ENCODE assay signal across 31 mouse cellular contexts in genomic region chr5:151410006-151410405, GRCm38 (mm10). TPM values are rescaled to one million over a fixed set of nuclear protein-coding genes. Genes with fewer than 3 reads are reported as not detected.
DNase-seq lines count a peak whose midpoint lies in the region; ATAC-seq and TF ChIP-seq lines count a peak whose summit lies in the region.
"Had no signal": no experiment of that assay in that cellular context is flagged by ENCODE, and none has a peak within 500 bp of the region (broad histone marks: within the 10 kb centered on the region; RNA-seq: fewer than 3 reads in every experiment).

No protein-coding gene starts in this region.

- peak overlapping the region; percentile 8; the same call in 1 of the 2 replicates for H3K4me3 ChIP-seq in liver, adult 2 months (ENCODE audit: insufficient read depth, low read depth, low read length)
- no peak overlapping the region for H3K4me3 ChIP-seq in liver, embryonic 12.5 days
- H3K4me3 ChIP-seq in MEL (ENCODE audit: control insufficient read depth in 1 of 2, insufficient read depth in 1 of 2, low read depth in 2 of 2, low read length in 2 of 2), result no peak overlapping the region
- no peak overlapping the region for H3K4me3 ChIP-seq in liver, embryonic 16.5 days (ENCODE audit: low read depth, low read length)
- H3K4me3 ChIP-seq in small intestine, adult 2 months (ENCODE audit: low read depth, low read length), result no peak overlapping the region
- H3K4me3 ChIP-seq: embryonic facial prominence, embryonic 15.5 days; forebrain, embryonic 15.5 days; heart, adult 2 months; hindbrain, embryonic 12.5 days; limb, embryonic 13.5 days; midbrain, embryonic 13.5 days had no signal

- H3K27ac ChIP-seq in liver, adult 2 months (replicated peaks; ENCODE audit: insufficient read depth, low read depth, low read length), result peak overlapping the region; percentile 100
- no peak overlapping the region for H3K27ac ChIP-seq in liver, embryonic 12.5 days
- no peak overlapping the region for H3K27ac ChIP-seq in MEL (ENCODE audit: control insufficient read depth, low read depth, low read length)
- H3K27ac ChIP-seq in liver, embryonic 16.5 days (ENCODE audit: low read length), result peak overlapping the region; percentile 77
- peak overlapping the region; percentile 26; the same call in 1 of the 2 replicates for H3K27ac ChIP-seq in small intestine, adult 2 months (ENCODE audit: insufficient read depth, low read depth, low read length)
- H3K27ac ChIP-seq: embryonic facial prominence, embryonic 15.5 days; heart, adult 2 months; limb, embryonic 13.5 days had no signal

- no peak for TF ChIP-seq EP300 in MEL (IDR thresholded peaks at IDR 0.05; ENCODE audit: low read depth in 1 of 2, low read length in 2 of 2)

- H3K36me3 ChIP-seq in liver, adult 2 months (ENCODE audit: control insufficient read depth, insufficient read depth, low read length), result no peaks in the 10 kb centered on the region
- H3K36me3 ChIP-seq in liver, embryonic 12.5 days, result no peaks in the 10 kb centered on the region
- H3K36me3 ChIP-seq in MEL (ENCODE audit: control insufficient read depth in 1 of 2, insufficient read depth in 2 of 2, low read length in 2 of 2), result peaks cover 0 to 4% of the 10 kb centered on the region in 2 experiments; a peak in 2 of 4 replicates
- no peaks in the 10 kb centered on the region for H3K36me3 ChIP-seq in liver, embryonic 16.5 days (ENCODE audit: control insufficient read depth, insufficient read depth)
- no peaks in the 10 kb centered on the region for H3K36me3 ChIP-seq in small intestine, adult 2 months (ENCODE audit: control insufficient read depth, insufficient read depth, low read length)
- H3K36me3 ChIP-seq: embryonic facial prominence, embryonic 15.5 days; forebrain, embryonic 15.5 days; hindbrain, embryonic 12.5 days; limb, embryonic 13.5 days; midbrain, embryonic 13.5 days had no signal

- no peaks in the 10 kb centered on the region for H3K27me3 ChIP-seq in liver, adult 2 months (ENCODE audit: control insufficient read depth, insufficient read depth, low read length)
- no peaks in the 10 kb centered on the region for H3K27me3 ChIP-seq in liver, embryonic 12.5 days (replicated peaks)
- H3K27me3 ChIP-seq in MEL (ENCODE audit: control insufficient read depth in 1 of 2, insufficient read depth in 2 of 2, low read length in 2 of 2), result no peaks in the 10 kb centered on the region
- H3K27me3 ChIP-seq in liver, embryonic 16.5 days (ENCODE audit: control insufficient read depth, insufficient read depth, low read depth, low read length), result no peaks in the 10 kb centered on the region
- no peaks in the 10 kb centered on the region for H3K27me3 ChIP-seq in small intestine, adult 2 months (ENCODE audit: control insufficient read depth, insufficient read depth, low read length)
- H3K27me3 ChIP-seq: embryonic facial prominence, embryonic 15.5 days; hindbrain, embryonic 12.5 days; limb, embryonic 13.5 days; midbrain, embryonic 13.5 days had no signal

- H3K79me2 ChIP-seq in liver, adult 2 months (ENCODE audit: control insufficient read depth, insufficient read depth, low read length), result no peaks in the 10 kb centered on the region
- no peaks in the 10 kb centered on the region for H3K79me2 ChIP-seq in MEL (ENCODE audit: control insufficient read depth, insufficient read depth, low read length, poor library complexity)

- H3K4me2 ChIP-seq in liver, embryonic 12.5 days, result no peak overlapping the region
- no peak overlapping the region for H3K4me2 ChIP-seq in liver, embryonic 16.5 days (ENCODE audit: low read depth, low read length)
- H3K4me2 ChIP-seq: embryonic facial prominence, embryonic 15.5 days; forebrain, embryonic 15.5 days; hindbrain, embryonic 12.5 days; limb, embryonic 13.5 days; lung, embryonic 14.5 days; midbrain, embryonic 13.5 days had no signal

- peak; percentile 98 for DNase-seq in liver, adult 2 months (ENCODE audit: extremely low read depth, low read depth, low spot score)
- no peak for DNase-seq in MEL (ENCODE audit: low read depth, low spot score)
- DNase-seq in gastrocnemius, postnatal 36 days, result no peak
- DNase-seq in left cerebral cortex, postnatal 4 days, result no peak
- DNase-seq: adrenal gland, postnatal 36 days; cerebellum, adult 11 months; cerebellum, adult 9-11 months; gastrocnemius, postnatal 25 days; heart, adult 2 months; kidney, adult 2 months; kidney, postnatal 14 days; layer of hippocampus, postnatal 36 days; lung, embryonic 14.5 days; right cerebral cortex, postnatal 14 days; spleen, adult 18-20 months; thymus, adult 18-20 months; thymus, postnatal 36 days had no signal

- TF ChIP-seq RAD21 in MEL (IDR thresholded peaks at IDR 0.05; ENCODE audit: low read depth, low read length), result no peak

- no peaks in the 10 kb centered on the region for H3K9me3 ChIP-seq in liver, embryonic 12.5 days (replicated peaks)
- H3K9me3 ChIP-seq in MEL (replicated peaks; ENCODE audit: insufficient read depth, low read length), result no peaks in the 10 kb centered on the region
- H3K9me3 ChIP-seq in liver, embryonic 16.5 days (replicated peaks; ENCODE audit: control insufficient read depth, low read length), result no peaks in the 10 kb centered on the region
- H3K9me3 ChIP-seq: embryonic facial prominence, embryonic 15.5 days; forebrain, embryonic 15.5 days; hindbrain, embryonic 12.5 days; limb, embryonic 13.5 days; midbrain, embryonic 13.5 days had no signal

- no peak for ATAC-seq in liver, embryonic 12.5 days
- no peak for ATAC-seq in liver, embryonic 16.5 days (ENCODE audit: low read depth)
- ATAC-seq: CD4-positive, CD25-positive, alpha-beta regulatory T cell, adult 4 months had no signal

- intact Hi-C loops in gastrocnemius, postnatal 36 days (cut with DNase I), result no loop called here
- intact Hi-C loops in left cerebral cortex, postnatal 4 days (cut with DNase I), result no loop called here

- WGBS in liver, adult 2 months, result 20% methylated on average over 3 of the region's 3 CpGs
- WGBS in liver, embryonic 12.5 days (ENCODE audit: insufficient replicate concordance), result 63% methylated on average over 3 of the region's 3 CpGs
- WGBS in liver, embryonic 16.5 days (ENCODE audit: insufficient replicate concordance), result 57% methylated on average over 3 of the region's 3 CpGs
- 19% methylated on average over 3 of the region's 3 CpGs for WGBS in small intestine, adult 2 months

- peaks cover 22% of the 10 kb centered on the region for H3K4me1 ChIP-seq in liver, adult 2 months (ENCODE audit: control insufficient read depth, insufficient read depth, low read length)
- peaks cover 26% of the 10 kb centered on the region for H3K4me1 ChIP-seq in liver, embryonic 12.5 days
- H3K4me1 ChIP-seq in MEL (ENCODE audit: control insufficient read depth in 1 of 2, insufficient read depth in 2 of 2, low read length in 2 of 2), result peaks cover 6% of the 10 kb centered on the region in 2 experiments
- H3K4me1 ChIP-seq in liver, embryonic 16.5 days (ENCODE audit: control insufficient read depth, low read depth, low read length), result peaks cover 16% of the 10 kb centered on the region
- H3K4me1 ChIP-seq in small intestine, adult 2 months (ENCODE audit: control insufficient read depth, insufficient read depth, insufficient read length, low read length), result peaks cover 11% of the 10 kb centered on the region; the same call in 1 of the 2 replicates

- TF ChIP-seq POLR2A in liver, adult 2 months (IDR thresholded peaks at IDR 0.05; ENCODE audit: extremely low read depth, insufficient read depth, low read length), result no peak
- no peak for TF ChIP-seq POLR2A in MEL (IDR thresholded peaks at IDR 0.05; ENCODE audit: control insufficient read depth in 1 of 2, insufficient read depth in 1 of 2, low read depth in 1 of 2, low read length in 2 of 2, poor library complexity in 1 of 2)
- TF ChIP-seq POLR2A in small intestine, adult 2 months (IDR thresholded peaks at IDR 0.05; ENCODE audit: low read depth, low read length), result no peak

- H3K9ac ChIP-seq in liver, adult 2 months (ENCODE audit: low read depth, low read length), result no peak overlapping the region
- H3K9ac ChIP-seq in liver, embryonic 12.5 days, result no peak overlapping the region
- no peak overlapping the region for H3K9ac ChIP-seq in MEL (ENCODE audit: control insufficient read depth, low read depth, low read length, poor library complexity, severe bottlenecking)
- no peak overlapping the region for H3K9ac ChIP-seq in liver, embryonic 16.5 days (ENCODE audit: low read depth, low read length)
- H3K9ac ChIP-seq: embryonic facial prominence, embryonic 15.5 days; forebrain, embryonic 15.5 days; hindbrain, embryonic 12.5 days; limb, embryonic 13.5 days; lung, embryonic 14.5 days; midbrain, embryonic 13.5 days had no signal

- no peak for TF ChIP-seq CTCF in liver, adult 2 months (IDR thresholded peaks at IDR 0.05; ENCODE audit: low read depth, low read length)
- TF ChIP-seq CTCF in MEL (IDR thresholded peaks at IDR 0.05 in 2 of 3, conservative IDR thresholded peaks at IDR 0.05 in 1 of 3; ENCODE audit: control insufficient read depth in 1 of 3, insufficient read depth in 1 of 3, low read depth in 2 of 3, low read length in 3 of 3, poor library complexity in 1 of 3, severe bottlenecking in 1 of 3), result no peak
- no peak for TF ChIP-seq CTCF in small intestine, adult 2 months (IDR thresholded peaks at IDR 0.05; ENCODE audit: extremely low read depth, insufficient read length, insufficient replicate concordance, low read depth, low read length)

TF ChIP-seq in MEL, 35 proteins besides CTCF, POLR2A, EP300 and RAD21:
- TF ChIP-seq SIN3A (IDR thresholded peaks at IDR 0.05; ENCODE audit: low read length), result no peak
- no peak for TF ChIP-seq HCFC1 (IDR thresholded peaks at IDR 0.05; ENCODE audit: low read depth, low read length)
- 0 out of 2 replicates have a peak, but pooled peaks have one; percentile 6 for TF ChIP-seq ZNF384 (IDR thresholded peaks at IDR 0.05; ENCODE audit: low read depth, low read length)

RNA-seq across cellular contexts. Expression of gene Gm42906, which starts 18.0 kb away (rescaled TPM):
- total RNA-seq in liver, adult 2 months (2014; rRNA removed), result not detected in 2 replicates
- polyA plus RNA-seq in liver, adult 2 months (2012; rRNA removed), result not detected in 2 replicates
- polyA plus RNA-seq in liver, embryonic 12.5 days (2016; fragmentation: Nextera tagmentation; extraction: Ambion mirVana), result not detected in 2 replicates
- not detected in 2 replicates for total RNA-seq in MEL (2012; rRNA removed)
- not detected for polyA plus RNA-seq in MEL (2012; ENCODE audit: insufficient read depth in 1 of 2, insufficient read length in 2 of 2, low read depth in 1 of 2, low replicate concordance in 2 of 2, missing spikeins in 1 of 2)
- not detected in 2 replicates for polyA plus RNA-seq in liver, embryonic 16.5 days (2015; fragmentation: Nextera tagmentation; extraction: Ambion mirVana)
- polyA plus RNA-seq in small intestine, adult 2 months (2012; rRNA removed), result not detected in 2 replicates
- total RNA-seq in gastrocnemius, postnatal 36 days (2021), result not detected
- total RNA-seq in left cerebral cortex, postnatal 4 days (2021), result not detected
- total RNA-seq: adrenal gland, postnatal 36 days; common myeloid progenitor, adult 5-6 weeks; layer of hippocampus, adult 18-20 months; layer of hippocampus, postnatal 36 days; megakaryocyte, adult 5-6 weeks had no signal
- polyA plus RNA-seq: CD4-positive, CD25-positive, alpha-beta regulatory T cell, adult 4 months; embryonic facial prominence, embryonic 15.5 days; forebrain, embryonic 15.5 days; heart, adult 2 months; heart, embryonic 14.5 days; hindbrain, embryonic 12.5 days; kidney, adult 2 months; limb, embryonic 13.5 days; lung, embryonic 14.5 days; midbrain, embryonic 13.5 days; neural tube, embryonic 11.5 days had no signal

Comparison
In these comparisons a context has a peak if more than half of its experiments do, and no peak if none do; other contexts are left out.
1. H3K27ac ChIP-seq: peak in liver, adult 2 months (single experiment), liver, embryonic 16.5 days (single experiment) and small intestine, adult 2 months (single experiment); none in liver, embryonic 12.5 days (single experiment) and MEL (single experiment).